Mouse (Mus musculus): Measurements from ENCODE around the gene Ttpal.
"Not testable (repeated sequence)": the region's sequence is repeated elsewhere in the genome, so short reads cannot be mapped to it uniquely, and the experiment has no call there.

The Ttpal gene

GRCm38 (mm10) chr2:163621401-163621800 lies 19.3 kb downstream of the Ttpal start:
- not testable (repeated sequence) for DNase-seq (ENCODE audit: inconsistent ontology term)

DNA sequence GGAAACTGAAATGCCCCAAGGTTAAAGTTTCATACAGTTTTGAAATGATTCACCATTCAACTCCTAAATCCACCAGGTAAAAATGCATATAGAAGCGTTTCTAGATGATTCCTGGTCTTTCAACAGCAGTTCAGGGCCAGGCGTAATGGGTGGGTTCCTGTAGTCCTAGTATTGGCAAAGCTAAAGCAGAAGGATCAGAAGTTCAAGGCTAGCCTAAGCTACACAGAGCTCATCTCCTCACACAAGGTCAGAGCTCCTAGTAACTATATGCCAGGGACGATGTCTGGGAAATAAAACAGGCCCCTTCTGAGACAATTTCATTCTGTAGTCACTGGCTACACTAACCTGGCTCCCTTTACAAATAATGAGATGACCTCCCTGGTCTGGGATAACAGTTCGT lies 29.1 kb downstream of the Ttpal start:
- DNase-seq (ENCODE audit: inconsistent ontology term) = no peak

GRCm38 (mm10) chr2:163631715-163632114 lies 29.6 kb downstream of the Ttpal start:
- no peak for DNase-seq (ENCODE audit: inconsistent ontology term)

DNA sequence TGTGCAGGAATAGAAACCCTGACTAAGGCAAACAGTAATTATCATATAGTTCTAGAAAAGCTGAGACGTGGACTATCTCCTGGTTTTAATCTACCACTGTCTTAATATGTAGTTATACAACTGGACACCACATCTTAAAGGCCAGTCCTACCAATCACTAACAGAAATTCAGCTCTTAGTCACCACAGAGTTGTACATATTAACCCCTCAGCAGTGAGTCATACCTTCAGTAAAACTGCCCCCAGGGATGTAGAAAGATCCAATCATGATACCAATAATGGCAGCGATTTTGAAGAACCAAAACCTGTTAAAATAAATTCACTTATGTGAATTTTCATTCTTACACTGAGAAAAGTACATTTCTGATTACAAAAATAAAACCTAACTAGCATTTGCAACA lies 32.1 kb downstream of the Ttpal start:
- no peak for DNase-seq (ENCODE audit: inconsistent ontology term)

GRCm38 (mm10) chr2:163636057-163636456 lies 33.9 kb downstream of the Ttpal start:
- DNase-seq (ENCODE audit: inconsistent ontology term) = no peak

DNA sequence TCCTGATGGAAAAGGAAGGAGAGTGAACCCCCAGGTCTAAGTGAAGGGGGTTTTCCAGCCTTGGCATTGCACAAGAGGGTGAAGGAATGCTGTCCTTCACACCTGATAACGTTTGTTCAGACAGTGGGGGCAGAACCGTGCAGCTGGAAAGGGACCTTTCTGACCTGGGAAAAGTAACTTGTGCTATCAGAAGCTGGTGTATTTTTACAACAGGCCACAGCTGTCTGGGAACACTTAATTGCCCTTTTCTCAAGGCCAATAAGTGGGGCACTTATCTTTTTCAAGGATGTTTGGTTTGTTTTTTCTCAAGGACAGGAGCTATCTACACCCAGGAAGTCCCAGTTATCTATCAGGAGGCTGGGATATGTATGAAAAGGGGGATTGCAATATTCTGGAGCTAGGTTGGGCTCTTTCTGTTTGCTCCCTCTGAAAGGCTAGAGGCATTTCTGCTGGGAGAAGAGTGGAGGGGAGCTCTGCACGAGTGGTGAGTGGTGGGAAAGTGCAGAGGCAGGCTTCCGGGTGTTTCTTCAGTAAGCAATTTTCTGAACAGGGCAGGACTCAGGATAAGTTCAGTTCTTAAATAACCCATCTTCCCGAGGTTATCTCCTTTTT lies 35.6 kb downstream of the Ttpal start:
- no peak for DNase-seq (ENCODE audit: inconsistent ontology term)

DNA sequence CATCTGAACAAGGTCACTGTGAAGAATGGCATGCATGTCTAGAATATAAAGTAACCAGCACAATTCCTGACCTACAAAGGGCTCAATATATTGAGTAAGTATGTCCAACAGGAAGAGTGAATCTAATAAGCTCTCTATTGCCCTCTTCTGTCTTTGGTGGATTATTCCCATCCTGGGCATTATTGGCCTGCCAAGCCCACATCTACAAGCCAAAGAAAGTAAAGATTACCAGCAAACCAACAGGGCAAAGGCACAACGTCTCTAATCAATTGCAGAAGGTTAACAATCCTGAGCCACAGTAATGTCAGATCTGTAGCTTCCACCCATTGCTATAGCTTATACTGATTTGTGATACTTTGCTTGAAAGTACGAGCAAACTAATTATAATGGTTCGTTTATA lies 38.4 kb downstream of the Ttpal start:
- no peak for DNase-seq (ENCODE audit: inconsistent ontology term)

DNA sequence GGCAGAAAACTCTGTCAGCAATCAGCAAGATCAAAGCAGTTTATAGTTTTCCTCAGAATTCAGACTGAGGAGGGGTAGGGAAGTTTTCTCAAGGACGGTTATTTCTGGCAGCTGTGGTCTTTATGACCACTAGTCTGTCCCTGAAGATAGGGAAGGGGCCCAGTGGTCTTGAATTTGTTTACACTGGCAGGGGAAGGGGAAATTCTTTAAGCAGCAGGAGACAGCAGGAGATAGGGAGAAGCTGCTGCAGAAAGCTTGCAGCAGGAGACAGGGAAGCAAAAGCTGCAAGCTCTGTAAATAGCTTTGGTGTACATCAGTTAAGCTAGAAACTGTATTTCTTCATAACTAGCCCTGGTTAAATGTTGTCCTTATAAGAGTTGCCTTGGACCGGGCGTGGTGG lies 39.6 kb downstream of the Ttpal start:
- DNase-seq (ENCODE audit: inconsistent ontology term) = no peak

DNA sequence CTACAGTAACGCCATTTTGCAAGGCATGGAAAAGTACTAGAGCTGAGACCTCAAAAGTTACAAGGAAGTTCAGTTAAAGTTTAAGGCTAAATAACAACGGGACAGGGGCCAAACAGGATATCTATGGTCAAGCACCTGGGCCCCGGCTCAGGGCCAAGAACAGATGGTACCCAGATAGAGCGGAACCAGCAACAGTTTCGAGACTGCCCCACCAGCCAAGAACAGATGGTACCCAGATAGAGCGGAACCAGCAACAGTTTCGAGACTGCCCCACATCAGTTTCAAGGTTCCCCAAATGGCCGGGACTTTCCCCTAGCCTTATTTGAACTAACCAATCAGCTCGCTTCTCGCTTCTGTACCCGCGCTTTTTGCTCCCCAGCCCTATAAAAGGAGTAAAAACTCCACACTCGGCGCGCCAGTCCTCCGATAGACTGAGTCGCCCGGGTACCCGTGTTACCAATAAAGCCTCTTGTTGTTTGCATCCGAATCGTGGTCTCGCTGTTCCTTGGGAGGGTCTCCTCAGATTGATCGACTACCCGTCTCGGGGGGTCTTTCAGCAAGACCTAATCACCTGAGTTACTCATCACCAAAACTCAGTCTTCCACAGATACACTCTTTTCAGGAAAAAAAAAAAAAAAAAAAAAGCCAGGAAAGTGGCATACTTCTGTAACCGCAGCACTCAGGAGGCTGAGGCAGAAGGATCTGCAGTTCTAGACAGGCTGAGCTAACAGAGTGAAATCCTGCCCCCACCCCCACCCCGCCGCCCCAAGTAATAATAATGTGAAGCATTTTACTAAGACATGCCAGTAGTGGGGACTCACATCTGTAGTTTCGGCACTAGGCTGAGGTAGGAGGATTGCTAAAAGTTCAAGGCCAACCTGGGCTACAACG lies 40.8 kb downstream of the Ttpal start:
- DNase-seq (ENCODE audit: inconsistent ontology term) = no peak

DNA sequence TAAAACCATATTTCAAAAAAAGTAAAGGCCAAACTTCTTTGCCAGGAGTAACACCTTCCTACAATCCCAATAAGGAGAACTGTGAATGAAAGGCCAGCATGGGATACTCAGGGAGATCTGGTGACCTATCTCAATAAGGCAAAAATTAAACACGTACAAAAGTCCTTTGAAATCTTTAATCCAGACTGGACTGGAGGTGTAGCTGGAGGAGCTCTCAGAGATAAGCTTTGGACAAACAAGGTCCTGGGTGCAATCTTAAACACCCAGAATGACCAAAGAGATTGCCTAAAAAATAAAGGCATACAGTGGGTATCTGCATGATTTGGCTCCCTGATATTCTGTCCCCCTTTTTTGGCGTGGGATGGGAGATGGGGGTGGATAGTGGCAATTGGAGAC lies 41.5 kb downstream of the Ttpal start:
- no peak for DNase-seq (ENCODE audit: inconsistent ontology term)

GRCm38 (mm10) chr2:163644047-163644446 lies 41.9 kb downstream of the Ttpal start:
- DNase-seq (ENCODE audit: inconsistent ontology term) = no peak

DNA sequence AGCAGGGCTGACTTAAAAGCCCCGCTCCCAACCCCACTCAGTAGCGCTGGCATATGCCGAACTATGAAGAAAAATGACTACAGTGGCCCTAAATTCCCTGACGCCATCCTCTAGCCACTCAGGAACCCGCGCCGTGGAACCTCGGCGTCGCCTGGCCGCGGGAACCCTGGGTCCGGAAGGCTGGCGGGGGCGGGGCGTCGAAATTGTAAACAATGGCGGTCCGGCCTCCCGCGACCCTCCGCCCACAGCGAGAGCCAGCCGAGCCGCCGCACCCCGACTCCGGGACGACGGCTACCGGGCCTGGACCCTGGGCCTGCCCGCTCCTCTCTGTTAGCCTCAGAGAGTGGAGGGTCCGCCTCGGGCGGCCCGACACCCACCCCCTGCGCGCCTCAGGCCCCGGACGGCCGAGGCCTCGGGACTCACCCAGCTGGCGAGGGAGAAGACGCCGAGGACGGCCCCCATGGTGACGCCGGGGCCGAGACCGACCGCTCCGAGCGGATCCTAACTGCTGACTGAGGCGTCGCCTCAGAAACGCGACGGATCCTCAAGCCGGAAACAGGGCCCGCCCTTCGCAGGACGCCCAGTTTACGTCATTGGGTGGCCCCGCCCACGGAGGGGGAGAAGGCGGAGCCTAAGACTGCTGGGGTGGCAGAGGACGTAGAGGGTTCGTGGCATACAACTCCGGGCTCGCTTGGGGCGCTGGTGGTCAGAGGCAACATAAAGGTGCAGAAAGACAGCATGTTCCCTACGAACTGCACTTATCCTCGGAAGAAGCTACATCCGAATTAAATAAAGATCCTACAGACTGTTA lies 42.7 kb downstream of the Ttpal start, which contains the start of gene Serinc3:
Gene Serinc3, minus strand, starts transcription at position 557 of the 811 bp plus-strand sequence.
- peak; percentile 100 for DNase-seq (ENCODE audit: inconsistent ontology term)

GRCm38 (mm10) chr2:163645700-163646460 lies 43.8 kb downstream of the Ttpal start:
- DNase-seq (ENCODE audit: inconsistent ontology term) = no peak

DNA sequence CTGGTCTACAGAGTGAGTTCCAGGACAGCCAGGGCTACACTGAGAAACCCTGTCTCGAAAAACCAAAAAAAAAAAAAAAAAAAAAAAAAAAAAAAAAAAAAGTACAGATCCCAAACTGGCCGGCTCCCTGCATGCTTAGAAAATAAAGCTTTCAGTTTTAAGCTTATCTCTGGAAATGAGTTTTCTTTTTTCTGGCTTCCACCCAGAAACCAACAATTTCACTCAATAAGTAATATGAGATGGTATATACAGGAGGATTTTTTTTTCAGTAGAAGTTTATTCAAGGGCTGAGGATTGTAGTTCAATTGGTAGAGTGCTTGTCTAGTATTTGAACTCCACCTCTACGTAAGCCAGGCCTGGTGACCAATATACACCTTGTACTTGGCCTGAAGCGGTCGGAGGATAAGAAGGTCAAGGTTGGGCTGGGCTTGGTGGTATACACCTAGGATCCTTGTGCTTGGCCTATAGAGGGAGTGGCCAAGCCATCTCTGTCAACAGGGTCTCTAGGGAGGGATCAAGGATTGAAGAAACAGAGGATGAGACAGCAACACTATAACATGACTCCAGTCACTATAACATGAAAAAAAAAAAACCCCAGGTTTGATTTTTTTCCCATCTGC lies 44.5 kb downstream of the Ttpal start:
- no peak for DNase-seq (ENCODE audit: inconsistent ontology term)

GRCm38 (mm10) chr2:163655699-163656098 lies 53.6 kb downstream of the Ttpal start:
- DNase-seq (ENCODE audit: inconsistent ontology term) = not testable (repeated sequence)

DNA sequence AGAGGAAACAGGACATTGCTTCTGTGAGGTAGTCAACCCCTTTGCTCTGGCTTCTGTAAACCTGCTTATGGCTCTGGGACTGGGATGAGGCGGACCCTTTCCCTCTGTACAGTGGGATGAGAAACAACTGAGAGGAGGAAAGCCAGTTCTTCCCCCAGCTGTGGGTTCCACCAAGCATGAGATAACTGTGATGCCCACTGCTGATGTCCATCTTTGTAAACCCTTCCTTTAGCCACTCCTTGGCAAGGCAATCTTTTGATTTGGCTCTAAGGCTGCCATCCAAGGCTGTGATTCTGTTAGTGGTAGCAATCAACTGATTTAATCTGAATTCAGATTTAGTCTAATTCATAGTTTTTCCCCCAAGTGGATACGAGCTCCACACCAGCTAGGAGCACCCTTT lies 55.4 kb downstream of the Ttpal start:
- no peak for DNase-seq (ENCODE audit: inconsistent ontology term)

GRCm38 (mm10) chr2:163657975-163658886 lies 56.1 kb downstream of the Ttpal start, which contains the start of gene Pkig:
TSS of gene Pkig (plus strand) at chr2:163658386.
- DNase-seq (ENCODE audit: inconsistent ontology term) = peak; percentile 86

DNA sequence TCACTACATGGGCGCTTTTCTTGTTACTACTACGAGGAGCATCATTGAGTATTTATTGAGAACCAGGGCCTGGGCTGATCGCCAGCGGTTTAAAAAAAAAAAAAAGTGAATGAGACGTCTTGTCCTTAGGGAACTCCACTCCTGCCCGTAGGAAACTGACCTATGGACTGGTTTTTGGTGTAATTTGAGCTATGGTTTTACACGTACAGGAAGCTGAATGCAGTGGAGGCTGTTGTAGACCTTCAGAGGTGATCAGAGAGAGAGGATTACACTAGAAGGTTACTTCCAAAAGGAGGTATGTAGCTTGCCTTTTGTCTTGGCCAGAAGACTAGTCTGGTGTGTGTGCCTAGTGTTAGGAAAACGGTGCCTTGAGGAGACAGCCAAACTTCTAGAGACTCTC lies 56.8 kb downstream of the Ttpal start:
- DNase-seq (ENCODE audit: inconsistent ontology term) = peak; percentile 63

- no peak for DNase-seq (ENCODE audit: inconsistent ontology term)
Measured at GRCm38 (mm10) chr2:163659431-163659830, 57.3 kb downstream of the Ttpal start.
